Mouse (Mus musculus) stomach, embryonic 14.5 days (tissue): Measurements from ENCODE around the gene Zbtb22. TPM values are rescaled to one million over a fixed set of nuclear protein-coding genes. Genes with fewer than 3 reads are reported as not detected.
A peak's percentile ranks its signal among the peaks of the same experiment; 100 is the strongest.

Experiments used
- ATAC-seq: fragments of 200-750 bp; cut with Nextera tagmentation; 2 replicates; pipeline ENCODE4 v1.8.0; 2017; ENCODE audit warnings: low read depth, moderate TSS enrichment; ENCODE audit not compliant: insufficient number of reproducible peaks, insufficient read depth, low FRiP score
- H3K27ac ChIP-seq: fragments of 300-500 bp; sonication (generic); 2 replicates; pipeline ENCODE4 v1.5.1; 2014; ENCODE audit warnings: mild to moderate bottlenecking, low read length, moderate library complexity, mixed read lengths
- H3K27me3 ChIP-seq: fragments of 300-500 bp; sonication (generic); 2 replicates; pipeline ENCODE4 v1.6.1; 2014; ENCODE audit warnings: low read length, control low read depth, mixed read lengths; ENCODE audit not compliant: control insufficient read depth, insufficient read depth
- H3K36me3 ChIP-seq: fragments of 300-500 bp; sonication (generic); 2 replicates; pipeline ENCODE4 v1.6.1; 2014; ENCODE audit warnings: mild to moderate bottlenecking, control low read depth, low read length, moderate library complexity, mixed read lengths; ENCODE audit not compliant: control insufficient read depth, insufficient read depth
- H3K4me1 ChIP-seq: fragments of 300-500 bp; sonication (generic); 2 replicates; pipeline ENCODE4 v1.6.1; 2014; ENCODE audit warnings: low read length, control low read depth, mixed read lengths; ENCODE audit not compliant: control insufficient read depth, insufficient read depth
- H3K4me2 ChIP-seq: fragments of 300-500 bp; sonication (generic); replicated peaks from 2 replicates; pipeline ENCODE4 v1.6.1; 2014; ENCODE audit warnings: low read depth, low read length, control low read depth
- H3K4me3 ChIP-seq: fragments of 300-500 bp; sonication (generic); 2 replicates; pipeline ENCODE4 v1.5.1; 2014; ENCODE audit warnings: low read depth, low read length, control low read depth
- H3K9ac ChIP-seq: fragments of 300-500 bp; sonication (generic); replicated peaks from 2 replicates; pipeline ENCODE4 v1.6.1; 2014; ENCODE audit warnings: low read depth, mild to moderate bottlenecking, control low read depth, low read length, moderate library complexity, mixed read lengths
- H3K9me3 ChIP-seq: fragments of 300-500 bp; sonication (generic); 2 replicates; pipeline ENCODE4 v1.6.1; 2016; ENCODE audit warnings: low read depth, low read length, control low read depth; ENCODE audit not compliant: control insufficient read depth
- WGBS: fragments of 180-500 bp; shearing (Covaris S2); extraction: QIAGEN DNeasy Blood & Tissue Kit; methylation state at CpG from one replicate; pipeline ENCODE4 v1.1.7; 2014; 5-methylcytosine and 5-hydroxymethylcytosine counted together
- polyA plus RNA-seq: library from polyadenylated mRNA; unstranded; fragments of >200 nt; fragmentation: Nextera tagmentation; extraction: Ambion mirVana; gene quantifications from 2 replicates; pipeline ENCODE4 v1.2.1, GENCODE M21; 2014

Zbtb22 gene
- polyA plus RNA-seq, 1 experiment from 2014 or later = 9.4 TPM

- H3K4me2 ChIP-seq = peak overlapping the region; percentile 42
- H3K9ac ChIP-seq = peak overlapping the region; percentile 11; the same call in 1 of the 2 replicates
- under 1% methylated on average over 15 of the region's 20 CpGs for WGBS
- no peaks in the 10 kb centered on the region for H3K27me3 ChIP-seq
- peak overlapping the region; percentile 48 for H3K4me3 ChIP-seq
- no peaks in the 10 kb centered on the region for H3K9me3 ChIP-seq
- H3K36me3 ChIP-seq = peaks cover 32% of the 10 kb centered on the region
- peak overlapping the region; percentile 81 for H3K27ac ChIP-seq
- peaks cover 18% of the 10 kb centered on the region for H3K4me1 ChIP-seq
- ATAC-seq = no peak
Measured at GRCm38 (mm10) chr17:33916294-33916693, 590 bp downstream of the Zbtb22 start.

GRCm38 (mm10) chr17:33916847-33917655, 1.3 kb downstream of the Zbtb22 start:
- no peaks in the 10 kb centered on the region for H3K9me3 ChIP-seq
- H3K27ac ChIP-seq = no peak overlapping the region; the same call in 1 of the 2 replicates
- H3K4me1 ChIP-seq = peaks cover 18% of the 10 kb centered on the region
- H3K4me2 ChIP-seq = peak overlapping the region; percentile 42
- H3K36me3 ChIP-seq = peaks cover 24% of the 10 kb centered on the region
- no peaks in the 10 kb centered on the region for H3K27me3 ChIP-seq
- WGBS = 75% methylated on average over 31 of the region's 31 CpGs
- H3K4me3 ChIP-seq = peak overlapping the region; percentile 48
- peak overlapping the region; percentile 11; the same call in 1 of the 2 replicates for H3K9ac ChIP-seq
- ATAC-seq = no peak

GRCm38 (mm10) chr17:33917656-33918292, 2.1 kb downstream of the Zbtb22 start:
- no peak overlapping the region for H3K27ac ChIP-seq
- H3K27me3 ChIP-seq = no peaks in the 10 kb centered on the region
- peaks cover 18% of the 10 kb centered on the region for H3K36me3 ChIP-seq
- no peaks in the 10 kb centered on the region for H3K9me3 ChIP-seq
- no peak overlapping the region for H3K4me3 ChIP-seq
- no peak for ATAC-seq
- peaks cover 18% of the 10 kb centered on the region for H3K4me1 ChIP-seq
- H3K9ac ChIP-seq = no peak overlapping the region
- no peak overlapping the region for H3K4me2 ChIP-seq
- WGBS = 79% methylated on average over 18 of the region's 18 CpGs

GRCm38 (mm10) chr17:33918293-33919203, 2.8 kb downstream of the Zbtb22 start:
- 54% methylated on average over 37 of the region's 37 CpGs for WGBS
- Histone ChIP-seq H3K9me3 (no peaks in the 10 kb centered on the region), H3K4me1 (peaks cover 18% of the 10 kb centered on the region), H3K36me3 (peaks cover 13% of the 10 kb centered on the region), H3K9ac (no peak overlapping the region), H3K4me3 (peak overlapping the region; percentile 70), H3K4me2 (peak overlapping the region; percentile 99), H3K27me3 (no peaks in the 10 kb centered on the region), H3K27ac (peak overlapping the region; percentile 48)
- ATAC-seq = no peak

GRCm38 (mm10) chr17:33919351-33920281, 3.9 kb downstream of the Zbtb22 start:
- Histone ChIP-seq H3K4me3 (peak overlapping the region; percentile 70), H3K9ac (peak overlapping the region; percentile 55), H3K27me3 (no peaks in the 10 kb centered on the region), H3K4me2 (peak overlapping the region; percentile 99), H3K9me3 (no peaks in the 10 kb centered on the region), H3K4me1 (peaks cover 18% of the 10 kb centered on the region), H3K36me3 (peaks cover 5% of the 10 kb centered on the region; the same call in 1 of the 2 replicates), H3K27ac (peak overlapping the region; percentile 48; the same call in 1 of the 2 replicates)
- under 1% methylated on average over 52 of the region's 52 CpGs for WGBS
- ATAC-seq = peak; percentile 34

GRCm38 (mm10) chr17:33920282-33921097, 4.8 kb downstream of the Zbtb22 start:
- WGBS = under 1% methylated on average over 36 of the region's 36 CpGs

GRCm38 (mm10) chr17:33921361-33921760, 5.7 kb downstream of the Zbtb22 start:
- no peak overlapping the region for H3K9ac ChIP-seq
- ATAC-seq = no peak
- no peak overlapping the region for H3K4me2 ChIP-seq
- H3K9me3 ChIP-seq = no peaks in the 10 kb centered on the region
- H3K27ac ChIP-seq = no peak overlapping the region
- WGBS = 89% methylated on average over 7 of the region's 7 CpGs
- H3K36me3 ChIP-seq = 0 out of 2 replicates have a peak, but pooled peaks cover under 1% of the 10 kb centered on the region
- H3K4me1 ChIP-seq = peaks cover 13% of the 10 kb centered on the region
- H3K4me3 ChIP-seq = no peak overlapping the region
- no peaks in the 10 kb centered on the region for H3K27me3 ChIP-seq

More at GRCm38 (mm10) chr17:33920282-33921097, 4.8 kb downstream of the Zbtb22 start:
- H3K4me3 ChIP-seq = peak overlapping the region; percentile 70
- peak overlapping the region; percentile 55 for H3K9ac ChIP-seq
- H3K9me3 ChIP-seq = no peaks in the 10 kb centered on the region
- peak overlapping the region; percentile 99 for H3K4me2 ChIP-seq
- H3K27me3 ChIP-seq = no peaks in the 10 kb centered on the region
- H3K27ac ChIP-seq = peak overlapping the region; percentile 48; the same call in 1 of the 2 replicates
- peak; percentile 35; the same call in 1 of the 2 replicates for ATAC-seq
- H3K4me1 ChIP-seq = peaks cover 13% of the 10 kb centered on the region
- no peaks in the 10 kb centered on the region for H3K36me3 ChIP-seq
